Mouse (Mus musculus): ENCODE results near the gene 2010003K11Rik. TPM values are rescaled to one million over a fixed set of nuclear protein-coding genes. Genes with fewer than 3 reads are reported as not detected.
"Not testable (repeated sequence)": the region's sequence is repeated elsewhere in the genome, so short reads cannot be mapped to it uniquely, and the experiment has no call there.

Gene 2010003K11Rik
- total RNA-seq, 2 experiments from 2014 or later = 0.22 TPM; not detected in 1

GRCm38 (mm10) chr19:4473549-4473948, 24.8 kb downstream of the 2010003K11Rik start:
- no peak for DNase-seq (ENCODE audit: low spot score)
- intact Hi-C loops (cut with DNase I) = no loop called here

GRCm38 (mm10) chr19:4468363-4468762, 30.0 kb downstream of the 2010003K11Rik start:
- no peak for DNase-seq (ENCODE audit: low spot score)
- intact Hi-C loops (cut with DNase I) = no loop called here

GRCm38 (mm10) chr19:4464666-4465065, 33.7 kb downstream of the 2010003K11Rik start:
- intact Hi-C loops (cut with DNase I) = no loop called here
- no peak for DNase-seq (ENCODE audit: low spot score)

GRCm38 (mm10) chr19:4461981-4462380, 36.4 kb downstream of the 2010003K11Rik start:
- intact Hi-C loops (cut with DNase I) = no loop called here
- no peak for DNase-seq (ENCODE audit: low spot score)

- intact Hi-C loops (cut with DNase I) = no loop called here
- no peak for DNase-seq (ENCODE audit: low spot score)
Observed at GRCm38 (mm10) chr19:4456227-4456626, 42.2 kb downstream of the 2010003K11Rik start.

- intact Hi-C loops (cut with DNase I) = no loop called here
- DNase-seq (ENCODE audit: low spot score) = no peak
Observed at GRCm38 (mm10) chr19:4455071-4455800, 43.1 kb downstream of the 2010003K11Rik start.

- DNase-seq (ENCODE audit: low spot score); intact Hi-C loops (cut with DNase I): not testable (repeated sequence)
Observed at GRCm38 (mm10) chr19:4454040-4454439, 44.3 kb downstream of the 2010003K11Rik start.

GRCm38 (mm10) chr19:4452525-4452924, 45.9 kb downstream of the 2010003K11Rik start:
- intact Hi-C loops (cut with DNase I) = no loop called here
- no peak for DNase-seq (ENCODE audit: low spot score)

- intact Hi-C loops (cut with DNase I) = no loop called here
- DNase-seq (ENCODE audit: low spot score) = no peak
Observed at GRCm38 (mm10) chr19:4451965-4452364, 46.4 kb downstream of the 2010003K11Rik start.

- intact Hi-C loops (cut with DNase I) = no loop called here
- DNase-seq (ENCODE audit: low spot score) = no peak
Observed at GRCm38 (mm10) chr19:4451098-4451497, 47.3 kb downstream of the 2010003K11Rik start.

GRCm38 (mm10) chr19:4450666-4451065, 47.7 kb downstream of the 2010003K11Rik start:
- intact Hi-C loops (cut with DNase I) = no loop called here
- no peak for DNase-seq (ENCODE audit: low spot score)

GRCm38 (mm10) chr19:4449230-4449629, 49.2 kb downstream of the 2010003K11Rik start:
- no peak for DNase-seq (ENCODE audit: low spot score)
- intact Hi-C loops (cut with DNase I) = no loop called here

GRCm38 (mm10) chr19:4447445-4447844, 50.9 kb downstream of the 2010003K11Rik start:
- intact Hi-C loops (cut with DNase I) = no loop called here

More at GRCm38 (mm10) chr19:4447445-4447844, 50.9 kb downstream of the 2010003K11Rik start:
- no peak for DNase-seq (ENCODE audit: low spot score)

Other genes starting within 250 kb of the 2010003K11Rik start
- 1 to 10 TPM; 5.8 to 6.6 TPM for gene Ssh3, start 229.4 kb downstream of the 2010003K11Rik start, total RNA-seq (2021)
- gene Ankrd13d, start 215.4 kb downstream of the 2010003K11Rik start, total RNA-seq (2021) = 1 to 10 TPM; 1.2 to 1.5 TPM
- gene Grk2, start 192.4 kb downstream of the 2010003K11Rik start, total RNA-seq (2021) = 10 to 100 TPM; 49.3 to 57.9 TPM
- gene Kdm2a, start 100.3 kb downstream of the 2010003K11Rik start, total RNA-seq (2021) = 10 to 100 TPM; 35.3 to 44.0 TPM
- 1 to 10 TPM; 4.6 to 6.4 TPM for gene Rhod, start 59.2 kb downstream of the 2010003K11Rik start, total RNA-seq (2021)
- gene Syt12, start 21.1 kb downstream of the 2010003K11Rik start, total RNA-seq (2021) = 1 to 10 TPM; 5.0 to 6.7 TPM
- gene Pcx, start 11.9 kb upstream of the 2010003K11Rik start, total RNA-seq (2021) = 10 to 100 TPM; 30.9 to 36.8 TPM
- 10 to 100 TPM in 1 of 2 experiments, 1 to 10 TPM in 1; 9.5 to 10.5 TPM for gene Lrfn4, start 117.1 kb upstream of the 2010003K11Rik start, total RNA-seq (2021)
- 10 to 100 TPM; 10.9 to 11.1 TPM for gene Rce1, start 127.1 kb upstream of the 2010003K11Rik start, total RNA-seq (2021)
- gene Gm960, start 200.1 kb upstream of the 2010003K11Rik start, total RNA-seq (2021) = not detected
- under 1 TPM; 0.31 to 0.60 TPM for gene Sptbn2, start 212.6 kb upstream of the 2010003K11Rik start, total RNA-seq (2021)